Mouse (Mus musculus) frontal cortex, postnatal 36 days (tissue): ENCODE measurements around the gene Dpagt1.

ENCODE experiments used
- DNase-seq, 2 experiments: peaks; one replicate each; pipeline ENCODE4 v3.0.0; 2022; ENCODE audit warnings: low spot score in 2 of 2

The Dpagt1 gene

GRCm38 (mm10) chr9:44378153-44378730 lies 52.4 kb downstream of the Dpagt1 start:
- no peak for DNase-seq

DNA sequence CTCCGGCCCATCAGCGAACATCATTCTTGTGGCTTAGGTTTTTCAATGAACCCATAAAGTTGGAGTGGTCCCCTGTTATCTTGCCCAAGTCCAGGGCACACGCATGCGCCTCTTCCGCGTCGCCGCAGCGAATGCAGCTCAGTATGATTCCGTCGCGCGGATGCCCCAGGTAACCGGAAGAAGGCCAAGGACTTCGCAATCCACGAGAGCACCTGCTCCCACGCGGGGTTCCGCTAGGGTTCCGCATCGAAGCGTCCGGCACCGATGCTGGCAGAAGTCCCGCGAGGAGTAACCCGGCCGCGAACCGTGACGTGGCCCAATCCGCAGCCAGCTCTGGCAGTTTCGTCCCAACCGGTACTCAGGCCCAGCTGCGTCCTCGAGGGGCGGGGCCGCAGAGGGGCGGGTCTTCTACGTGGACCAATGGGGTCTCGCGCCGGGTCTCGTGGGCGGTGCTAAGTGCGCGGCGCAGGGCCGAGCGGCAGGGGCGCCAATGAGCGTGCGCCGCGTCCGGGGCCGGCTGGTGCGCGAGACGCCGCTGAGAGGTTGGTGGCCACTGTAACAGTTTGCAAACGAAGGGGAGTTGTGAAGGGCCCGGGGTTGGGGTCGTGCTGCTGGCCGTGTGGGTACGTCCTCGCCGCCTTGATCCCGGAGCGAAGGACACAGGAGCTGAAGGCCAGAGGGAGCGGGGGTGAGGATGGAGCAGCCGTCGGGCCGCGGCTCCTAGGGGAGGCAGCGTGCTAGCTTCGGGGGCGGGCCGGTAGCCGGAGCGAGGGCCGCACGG lies 53.4 kb downstream of the Dpagt1 start, which contains the start of gene Hyou1:
Gene Hyou1 (plus strand): TSS at position 437 of the 781 bp plus-strand sequence.
- DNase-seq, result peak; percentile 98 to 100

DNA sequence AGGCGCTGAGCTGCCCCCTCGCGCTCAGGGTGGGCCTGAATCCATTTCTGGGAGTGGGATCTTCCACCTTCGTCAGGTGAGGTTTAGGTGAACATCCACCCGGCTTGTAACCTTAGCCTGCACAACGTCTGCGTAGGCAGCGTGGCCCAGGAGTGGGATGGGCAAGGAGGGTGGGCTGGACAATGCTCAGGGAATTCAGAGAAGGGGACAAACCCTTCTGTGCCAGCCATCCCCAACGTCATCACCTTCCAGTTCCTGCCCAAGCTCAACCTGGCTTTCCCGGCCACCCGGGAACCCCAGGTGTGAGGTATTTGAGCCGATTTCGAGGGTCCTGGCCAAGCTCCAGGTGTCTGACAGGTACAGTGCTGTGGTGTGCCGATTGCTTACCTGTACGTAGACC lies 54.0 kb downstream of the Dpagt1 start:
- DNase-seq, result no peak
